Mouse (Mus musculus) heart, embryonic 14.5 days (tissue): ENCODE measurements around the gene Blnk. TPM values are rescaled to one million over a fixed set of nuclear protein-coding genes. Genes with fewer than 3 reads are reported as not detected.

Source experiments
- ATAC-seq: fragments of 200-750 bp; cut with Nextera tagmentation; 2 replicates; pipeline ENCODE4 v1.8.0; 2017; ENCODE audit warnings: low read depth, moderate TSS enrichment; ENCODE audit not compliant: insufficient number of reproducible peaks, insufficient read depth, low FRiP score
- H3K27ac ChIP-seq, 2 experiments: fragments of 200-500 bp in 1 of 2; fragments of 300-500 bp in 1 of 2; sonication (generic) in 1 of 2; replicated peaks in 1 of 2; 2 replicates each; pipeline ENCODE4 v1.5.1; 2012 to 2014; ENCODE audit warnings: low read depth in 2 of 2, low read length in 2 of 2, control low read depth in 1 of 2, mild to moderate bottlenecking in 1 of 2, mixed read lengths in 1 of 2; ENCODE audit not compliant: control insufficient read depth in 1 of 2, insufficient read depth in 1 of 2
- H3K27me3 ChIP-seq: fragments of 300-500 bp; sonication (generic); 2 replicates; pipeline ENCODE4 v1.6.1; 2014; ENCODE audit warnings: mild to moderate bottlenecking, low read length, control low read depth; ENCODE audit not compliant: control insufficient read depth, insufficient read depth
- H3K36me3 ChIP-seq: fragments of 300-500 bp; sonication (generic); 2 replicates; pipeline ENCODE4 v1.6.1; 2014; ENCODE audit warnings: mild to moderate bottlenecking, control low read depth, low read length, mixed read lengths; ENCODE audit not compliant: control insufficient read depth, insufficient read depth
- H3K4me1 ChIP-seq, 2 experiments: fragments of 200-500 bp in 1 of 2; fragments of 300-500 bp in 1 of 2; sonication (generic) in 1 of 2; 2 replicates each; pipeline ENCODE4 v1.6.1; 2012 to 2014; ENCODE audit warnings: low read length in 2 of 2, control low read depth in 1 of 2, mixed read lengths in 1 of 2; ENCODE audit not compliant: control insufficient read depth in 2 of 2, insufficient read depth in 2 of 2
- H3K4me2 ChIP-seq: fragments of 300-500 bp; sonication (generic); 2 replicates; pipeline ENCODE4 v1.6.1; 2014; ENCODE audit warnings: mild to moderate bottlenecking, low read length
- H3K4me3 ChIP-seq, 2 experiments: fragments of 200-500 bp in 1 of 2; fragments of 300-500 bp in 1 of 2; sonication (generic) in 1 of 2; 2 replicates each; pipeline ENCODE4 v1.5.1; 2012 to 2014; ENCODE audit warnings: low read length in 2 of 2, mild to moderate bottlenecking in 2 of 2, control low read depth in 1 of 2, low read depth in 1 of 2, moderate library complexity in 1 of 2; ENCODE audit not compliant: control insufficient read depth in 1 of 2, insufficient read depth in 1 of 2
- H3K9ac ChIP-seq: fragments of 300-500 bp; sonication (generic); 2 replicates; pipeline ENCODE4 v1.6.1; 2014; ENCODE audit warnings: mild to moderate bottlenecking, low read length
- H3K9me3 ChIP-seq: fragments of 300-500 bp; sonication (generic); 2 replicates; pipeline ENCODE4 v1.6.1; 2016; ENCODE audit warnings: low read length, control low read depth; ENCODE audit not compliant: control insufficient read depth
- WGBS: fragments of 180-500 bp; shearing (Covaris S2); extraction: QIAGEN DNeasy Blood & Tissue Kit; methylation state at CpG from one replicate; pipeline ENCODE4 v1.1.7; 2014; 5-methylcytosine and 5-hydroxymethylcytosine counted together
- polyA plus RNA-seq: library from polyadenylated mRNA; unstranded; fragments of >200 nt; fragmentation: Nextera tagmentation; extraction: Ambion mirVana; gene quantifications from 2 replicates; pipeline ENCODE4 v1.2.1, GENCODE M21; 2014

The Blnk gene
- polyA plus RNA-seq, 1 experiment from 2014 or later: 0.27 TPM

DNA sequence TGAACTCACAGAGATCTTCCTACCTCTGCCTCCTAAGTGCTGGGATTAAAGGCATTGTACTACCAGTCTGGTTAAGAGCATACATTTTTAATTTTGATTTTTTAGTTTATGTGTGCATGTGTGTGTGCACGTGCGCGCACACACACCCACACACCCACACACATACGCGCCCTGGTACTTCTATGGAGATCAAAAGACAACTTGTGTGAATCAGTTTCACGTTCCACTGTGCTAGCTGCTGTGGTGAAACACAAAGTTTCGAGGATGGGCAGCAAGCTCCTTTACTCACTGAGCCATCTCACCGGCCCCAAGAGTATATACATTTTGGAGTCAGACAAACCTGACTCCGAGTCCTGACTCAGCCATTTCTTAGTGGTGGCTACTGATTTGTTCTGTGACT lies 33.3 kb upstream of the Blnk start:
- Histone ChIP-seq H3K4me3 (no peak overlapping the region), H3K27me3 (no peaks in the 10 kb centered on the region), H3K4me2 (no peak overlapping the region), H3K36me3 (no peaks in the 10 kb centered on the region), H3K27ac (no peak overlapping the region), H3K9me3 (no peaks in the 10 kb centered on the region), H3K4me1 (peaks cover 0 to 2% of the 10 kb centered on the region in 2 experiments; a peak in 1 of 4 replicates), H3K9ac (no peak overlapping the region)
- no peak for ATAC-seq
- WGBS: 96% methylated on average over 9 of the region's 9 CpGs

DNA sequence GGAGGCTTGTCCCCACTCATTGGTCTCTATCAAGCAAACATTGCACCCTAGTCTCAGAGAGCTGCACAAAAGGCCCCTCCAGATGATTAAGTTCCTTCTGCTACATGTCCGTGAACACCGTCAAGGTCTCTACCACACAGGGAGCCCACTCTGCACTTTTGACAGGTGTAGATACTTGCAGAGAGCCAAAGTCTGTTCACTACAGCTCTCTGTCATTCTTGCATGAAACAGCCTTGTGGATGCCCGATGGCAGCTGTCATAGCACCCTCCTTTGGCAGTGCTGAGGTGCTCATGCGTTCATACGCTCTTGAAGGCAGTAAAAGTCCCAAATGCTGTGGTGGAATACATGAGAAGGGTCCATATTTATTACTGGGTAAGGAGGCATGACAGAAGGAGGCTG lies 32.7 kb upstream of the Blnk start:
- Histone ChIP-seq H3K4me1 (peaks cover 0 to 2% of the 10 kb centered on the region in 2 experiments; a peak in 1 of 4 replicates), H3K4me2 (no peak overlapping the region), H3K9ac (no peak overlapping the region), H3K36me3 (no peaks in the 10 kb centered on the region), H3K27ac (no peak overlapping the region), H3K4me3 (no peak overlapping the region), H3K27me3 (no peaks in the 10 kb centered on the region), H3K9me3 (no peaks in the 10 kb centered on the region)
- 92% methylated on average over 5 of the region's 5 CpGs for WGBS
- no peak for ATAC-seq

DNA sequence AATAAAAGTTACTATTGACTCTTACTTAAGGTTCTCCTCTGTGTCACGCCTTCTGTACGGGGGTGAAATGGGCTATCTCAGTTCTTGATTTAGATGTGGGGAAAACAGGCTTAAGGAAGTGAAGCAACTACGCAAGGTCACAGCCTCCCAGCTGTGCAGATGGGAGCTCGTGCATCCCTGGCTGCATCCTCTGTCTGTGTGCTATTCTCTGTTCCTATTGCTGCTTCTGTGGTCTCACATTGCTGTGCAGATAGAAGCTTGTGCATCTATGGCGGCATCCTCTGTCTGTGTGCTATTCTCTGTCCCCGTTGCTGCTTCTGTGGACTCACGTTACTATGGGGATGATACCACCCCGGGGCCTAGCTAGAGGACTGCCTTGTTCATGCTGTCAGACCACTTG lies 32.2 kb upstream of the Blnk start:
- no peak for ATAC-seq
- Histone ChIP-seq H3K9ac (no peak overlapping the region), H3K4me2 (no peak overlapping the region), H3K27ac (no peak overlapping the region), H3K4me1 (peaks cover 0 to 2% of the 10 kb centered on the region in 2 experiments; a peak in 1 of 4 replicates), H3K27me3 (no peaks in the 10 kb centered on the region), H3K4me3 (no peak overlapping the region), H3K36me3 (no peaks in the 10 kb centered on the region), H3K9me3 (no peaks in the 10 kb centered on the region)
- WGBS: 78% methylated on average over 8 of the region's 8 CpGs

DNA sequence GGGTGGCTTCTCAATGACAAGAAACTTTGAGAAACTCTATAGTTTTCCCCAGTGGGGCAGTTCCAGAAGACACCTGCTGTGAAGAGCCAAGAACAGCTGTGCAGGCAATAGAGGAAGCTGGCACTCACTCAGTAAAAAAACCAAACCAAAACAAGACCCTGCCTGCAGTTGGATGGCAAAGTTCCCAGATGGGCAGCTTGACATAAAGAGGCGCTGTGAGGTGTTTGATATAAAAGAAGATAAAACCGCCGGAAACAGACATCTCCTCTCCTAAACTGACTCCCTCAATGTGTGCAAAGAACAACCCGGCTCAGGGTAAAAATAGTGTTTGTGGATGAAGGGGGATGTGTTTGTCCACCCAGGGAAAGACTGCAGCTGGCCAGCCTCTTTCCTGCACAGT lies 27.9 kb upstream of the Blnk start:
- Histone ChIP-seq H3K9me3 (no peaks in the 10 kb centered on the region), H3K9ac (no peak overlapping the region), H3K4me3 (no peak overlapping the region), H3K36me3 (no peaks in the 10 kb centered on the region), H3K27me3 (peaks cover 22% of the 10 kb centered on the region), H3K4me2 (no peak overlapping the region), H3K4me1 (no peaks in the 10 kb centered on the region), H3K27ac (no peak overlapping the region)
- no peak for ATAC-seq
- 64% methylated on average over 4 of the region's 4 CpGs for WGBS

DNA sequence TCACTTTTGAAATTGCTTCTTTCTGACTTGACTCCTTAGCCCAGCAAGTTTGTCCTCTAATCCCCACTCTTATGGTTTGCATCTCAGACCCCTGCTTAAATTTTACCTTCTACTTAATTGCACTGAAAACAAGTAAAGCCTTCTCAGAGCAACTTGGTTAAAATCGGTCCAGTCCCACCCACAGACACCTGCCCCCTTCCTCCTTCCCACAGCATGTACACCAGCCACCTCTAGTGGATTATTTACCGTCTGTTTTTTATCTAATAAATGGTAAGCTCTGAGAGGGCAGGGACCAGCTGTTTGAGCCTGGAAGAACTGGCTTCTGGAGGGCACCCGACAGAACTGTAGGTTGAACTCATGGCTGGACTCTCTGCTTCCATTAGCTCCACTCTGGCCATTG lies 26.2 kb upstream of the Blnk start:
- Histone ChIP-seq H3K4me3 (no peak overlapping the region), H3K9ac (no peak overlapping the region), H3K27me3 (peaks cover 22% of the 10 kb centered on the region), H3K27ac (no peak overlapping the region), H3K4me2 (no peak overlapping the region), H3K4me1 (peaks cover 3% of the 10 kb centered on the region in 2 experiments; a peak in 1 of 4 replicates), H3K9me3 (no peaks in the 10 kb centered on the region), H3K36me3 (no peaks in the 10 kb centered on the region)
- 64% methylated on average over 3 of the region's 3 CpGs for WGBS
- ATAC-seq: no peak

DNA sequence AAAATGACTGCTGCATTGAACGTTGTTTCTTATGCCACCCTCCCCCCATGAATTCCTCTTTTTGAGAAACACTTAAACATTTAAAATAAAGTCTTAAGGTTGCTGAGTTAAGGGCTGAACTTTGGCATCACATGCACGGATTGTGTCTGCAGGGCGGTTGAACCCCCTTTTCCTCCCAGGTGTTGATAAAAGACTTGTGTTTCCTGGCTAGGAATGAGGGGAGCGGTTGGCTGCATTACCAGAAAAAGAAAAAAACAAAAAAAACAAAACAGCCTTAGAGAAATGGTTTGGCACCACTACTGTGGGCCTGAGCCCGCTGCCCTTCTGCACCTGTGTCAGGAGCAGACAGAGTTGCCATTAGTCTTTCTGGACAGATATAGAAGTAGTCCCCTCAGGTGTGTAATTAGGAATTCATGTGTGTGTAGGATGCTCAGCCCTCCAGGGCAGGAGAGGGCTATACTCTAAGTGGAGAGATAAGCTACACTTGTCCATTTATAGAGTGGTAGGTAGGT lies 24.9 kb upstream of the Blnk start:
- Histone ChIP-seq H3K27ac (no peak overlapping the region), H3K27me3 (peaks cover 22% of the 10 kb centered on the region), H3K36me3 (no peaks in the 10 kb centered on the region), H3K4me2 (no peak overlapping the region), H3K4me3 (no peak overlapping the region), H3K9me3 (no peaks in the 10 kb centered on the region), H3K9ac (no peak overlapping the region), H3K4me1 (peaks cover 3% of the 10 kb centered on the region in 2 experiments; a peak in 1 of 4 replicates)
- ATAC-seq: no peak
- 68% methylated on average over 5 of the region's 5 CpGs for WGBS

DNA sequence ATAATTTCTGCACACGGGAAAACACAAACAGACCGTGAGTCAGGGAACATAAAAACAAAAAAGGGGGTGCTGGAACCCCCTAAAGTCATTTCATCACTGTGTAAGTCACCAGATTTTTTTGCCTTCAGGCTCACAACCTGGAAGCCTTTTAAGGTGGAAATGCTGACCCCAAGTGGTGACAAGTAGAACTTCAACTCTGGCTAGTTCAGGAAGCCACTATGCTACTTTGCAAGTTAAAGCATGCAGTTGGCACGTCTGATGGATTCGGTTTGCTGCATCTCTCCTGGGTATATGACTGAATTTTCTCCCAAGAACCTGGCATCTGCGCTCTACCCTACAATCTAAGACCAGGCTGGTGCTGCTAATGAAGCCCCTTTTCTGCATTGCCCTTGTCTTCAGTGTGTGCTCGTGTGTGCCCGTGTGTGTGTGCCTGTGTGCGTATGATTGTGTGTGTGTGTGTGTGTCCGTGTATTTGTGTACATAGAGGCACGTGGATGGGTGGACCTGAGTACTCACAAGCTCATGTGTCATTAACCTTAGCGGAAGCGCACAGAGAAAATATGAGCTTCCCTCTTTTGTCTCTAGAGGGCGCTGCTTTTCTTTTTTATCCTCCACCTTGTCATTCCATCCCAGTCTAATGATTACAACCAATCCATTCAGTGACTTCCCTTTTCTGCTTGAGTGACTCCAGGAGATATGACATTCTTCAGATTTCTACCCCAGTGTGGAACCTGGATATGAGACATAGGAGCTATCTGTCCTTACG lies 21.8 kb upstream of the Blnk start:
- Histone ChIP-seq H3K4me2 (peak overlapping the region; percentile 54), H3K9me3 (no peaks in the 10 kb centered on the region), H3K4me1 (peaks cover 3 to 5% of the 10 kb centered on the region in 2 experiments; a peak in 1 of 4 replicates), H3K4me3 (no peak overlapping the region), H3K9ac (no peak overlapping the region), H3K27me3 (peaks cover 34% of the 10 kb centered on the region), H3K36me3 (no peaks in the 10 kb centered on the region), H3K27ac (no peak overlapping the region)
- no peak for ATAC-seq
- 20% methylated on average over 14 of the region's 14 CpGs for WGBS
